Mouse (Mus musculus) heart, adult 10 weeks (tissue): ENCODE measurements around the gene Vmn1r42. TPM values are rescaled to one million over a fixed set of nuclear protein-coding genes. Genes with fewer than 3 reads are reported as not detected.

Experiments used
- polyA plus RNA-seq: library from polyadenylated mRNA; stranded (reverse); fragments of 350-450 nt; fragmentation: Illumina TruSeq; extraction: RNeasy Lipid Tissue Mini Kit (QIAGEN cat#74804); gene quantifications from one replicate; pipeline ENCODE4 v1.2.3, GENCODE M21; 2014; ENCODE audit warnings: low read depth, low replicate concordance

Gene Vmn1r42
- not detected for polyA plus RNA-seq

DNA sequence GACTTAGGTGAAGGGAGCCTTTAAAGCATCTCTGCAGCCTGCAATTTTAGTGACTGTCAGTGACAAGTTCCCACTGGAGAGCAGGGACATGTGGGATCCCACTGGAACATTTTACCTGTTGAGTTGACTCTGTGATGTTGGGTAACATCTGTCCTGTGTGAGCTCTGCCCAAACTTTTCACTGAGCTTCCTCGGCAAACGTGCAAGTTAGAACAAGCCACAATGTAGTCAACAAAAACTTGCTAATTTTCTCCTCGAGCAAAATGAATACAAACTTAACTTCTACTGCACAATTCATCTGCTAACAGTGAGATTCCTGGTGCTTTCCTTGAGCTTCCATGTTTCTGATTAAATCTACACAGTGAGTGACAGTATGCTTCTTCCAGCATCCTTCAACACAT lies at the start of gene Vmn1r42, which contains the start of gene Vmn1r43:
Gene Vmn1r42 (minus strand): TSS at position 101 of the 400 bp plus-strand sequence.
Gene Vmn1r43 (minus strand): TSS at position 101 of the 400 bp plus-strand sequence.

DNA sequence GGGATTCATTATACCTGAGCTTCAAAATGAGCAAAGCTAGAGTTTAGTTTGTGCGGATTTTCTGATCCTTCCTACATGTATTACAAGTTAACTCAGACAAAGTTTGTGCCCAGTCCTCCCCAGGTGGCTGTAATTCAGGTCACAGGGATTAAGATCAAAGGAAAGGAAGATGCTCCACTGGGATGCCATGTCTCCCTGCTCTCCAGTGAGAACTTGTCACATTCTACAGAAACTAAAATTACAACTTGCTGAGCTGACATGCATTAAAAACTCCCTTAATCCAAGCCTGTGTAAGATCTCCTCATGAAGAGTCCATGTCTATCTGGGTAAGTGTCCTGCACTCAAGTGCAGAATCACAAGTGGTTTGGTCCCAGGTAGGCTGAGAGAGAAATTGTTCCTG lies 7.1 kb upstream of the Vmn1r42 start, which contains the start of gene Vmn1r44:
Gene Vmn1r44 (plus strand): TSS at position 301 of the 400 bp plus-strand sequence.

Other genes with a start within 250 kb of the Vmn1r42 start
- 14.1 TPM for gene Txnrd3, start 232.4 kb downstream of the Vmn1r42 start, polyA plus RNA-seq
- gene Vmn1r40, start 168.9 kb downstream of the Vmn1r42 start, polyA plus RNA-seq = not detected
- not detected for gene Vmn1r41, start 135.6 kb downstream of the Vmn1r42 start, polyA plus RNA-seq
- not detected for gene Vmn1r43, start within 50 bp of the Vmn1r42 start, polyA plus RNA-seq
- gene Vmn1r44, start 7.2 kb upstream of the Vmn1r42 start, polyA plus RNA-seq = not detected
- gene Vmn1r45, start 64.2 kb upstream of the Vmn1r42 start, polyA plus RNA-seq = not detected
- not detected for gene Vmn1r46, start 92.9 kb upstream of the Vmn1r42 start, polyA plus RNA-seq
- not detected for gene Vmn1r47, start 139.7 kb upstream of the Vmn1r42 start, polyA plus RNA-seq
- not detected for gene Vmn1r48, start 160.4 kb upstream of the Vmn1r42 start, polyA plus RNA-seq
- gene Vmn1r49, start 202.1 kb upstream of the Vmn1r42 start, polyA plus RNA-seq = not detected
- gene Vmn1r50, start 225.0 kb upstream of the Vmn1r42 start, polyA plus RNA-seq = not detected
- gene Vmn1r51, start 246.2 kb upstream of the Vmn1r42 start, polyA plus RNA-seq = not detected